Mouse (Mus musculus): Measurements from ENCODE around the gene Bicral. TPM values are rescaled to one million over a fixed set of nuclear protein-coding genes. Genes with fewer than 3 reads are reported as not detected.
A peak's percentile ranks its signal among the peaks of the same experiment; 100 is the strongest.

Bicral gene
- total and polyA plus RNA-seq, 2 experiments from 2014 or later: 7.0 to 31.6 TPM

GRCm38 (mm10) chr17:46877061-46877460 lies 18.8 kb upstream of the Bicral start:
- H3K36me3 ChIP-seq (ENCODE audit: insufficient read depth, low read length): no peaks in the 10 kb centered on the region; the same call in 1 of the 2 replicates
- TF ChIP-seq CTCF (IDR thresholded peaks at IDR 0.05): no peak
- H3K9me3 ChIP-seq (ENCODE audit: low read length): no peaks in the 10 kb centered on the region
- DNase-seq (ENCODE audit: low spot score) (no peak), ATAC-seq (ENCODE audit: low FRiP score) (no peak)
- H3K4me3 ChIP-seq (ENCODE audit: low read depth, low read length): no peak overlapping the region
- no peaks in the 10 kb centered on the region for H3K4me1 ChIP-seq (ENCODE audit: insufficient read depth, low read length)
- 73% methylated on average over 5 of the region's 5 CpGs for WGBS
- H3K9ac ChIP-seq (replicated peaks; ENCODE audit: low read length, poor library complexity, severe bottlenecking): no peak overlapping the region
- no peak overlapping the region for H3K4me2 ChIP-seq (ENCODE audit: low read depth, low read length, poor library complexity, severe bottlenecking)
- no peak overlapping the region for H3K27ac ChIP-seq (ENCODE audit: low read depth, low read length)
- H3K27me3 ChIP-seq (ENCODE audit: insufficient read depth, low read length): no peaks in the 10 kb centered on the region

GRCm38 (mm10) chr17:46876371-46876950 lies 18.2 kb upstream of the Bicral start:
- H3K9me3 ChIP-seq (ENCODE audit: low read length): no peaks in the 10 kb centered on the region
- 87% methylated on average over 8 of the region's 8 CpGs for WGBS
- no peak for TF ChIP-seq CTCF (IDR thresholded peaks at IDR 0.05)
- H3K36me3 ChIP-seq (ENCODE audit: insufficient read depth, low read length): no peaks in the 10 kb centered on the region; the same call in 1 of the 2 replicates
- H3K27ac ChIP-seq (ENCODE audit: low read depth, low read length): no peak overlapping the region
- H3K27me3 ChIP-seq (ENCODE audit: insufficient read depth, low read length): no peaks in the 10 kb centered on the region
- H3K9ac ChIP-seq (replicated peaks; ENCODE audit: low read length, poor library complexity, severe bottlenecking): no peak overlapping the region
- ATAC-seq (ENCODE audit: low FRiP score): no peak
- no peak overlapping the region for H3K4me2 ChIP-seq (ENCODE audit: low read depth, low read length, poor library complexity, severe bottlenecking)
- H3K4me3 ChIP-seq (ENCODE audit: low read depth, low read length): no peak overlapping the region
- no peaks in the 10 kb centered on the region for H3K4me1 ChIP-seq (ENCODE audit: insufficient read depth, low read length)
- no peak for DNase-seq (ENCODE audit: low spot score)

GRCm38 (mm10) chr17:46875626-46876025 lies 17.3 kb upstream of the Bicral start:
- peak; percentile 26; the same call in 1 of the 2 replicates for TF ChIP-seq CTCF (IDR thresholded peaks at IDR 0.05)
- H3K4me2 ChIP-seq (ENCODE audit: low read depth, low read length, poor library complexity, severe bottlenecking): no peak overlapping the region
- no peak overlapping the region for H3K27ac ChIP-seq (ENCODE audit: low read depth, low read length)
- no peak for ATAC-seq (ENCODE audit: low FRiP score)
- no peak overlapping the region for H3K4me3 ChIP-seq (ENCODE audit: low read depth, low read length)
- no peak overlapping the region for H3K9ac ChIP-seq (replicated peaks; ENCODE audit: low read length, poor library complexity, severe bottlenecking)
- DNase-seq (ENCODE audit: low spot score): no peak
- H3K9me3 ChIP-seq (ENCODE audit: low read length): no peaks in the 10 kb centered on the region
- H3K36me3 ChIP-seq (ENCODE audit: insufficient read depth, low read length): no peaks in the 10 kb centered on the region; the same call in 1 of the 2 replicates
- 67% methylated on average over 3 of the region's 3 CpGs for WGBS
- H3K4me1 ChIP-seq (ENCODE audit: insufficient read depth, low read length): no peaks in the 10 kb centered on the region
- H3K27me3 ChIP-seq (ENCODE audit: insufficient read depth, low read length): no peaks in the 10 kb centered on the region

GRCm38 (mm10) chr17:46874133-46874532 lies 15.9 kb upstream of the Bicral start:
- no peak overlapping the region for H3K4me2 ChIP-seq (ENCODE audit: low read depth, low read length, poor library complexity, severe bottlenecking)
- no peak for TF ChIP-seq CTCF (IDR thresholded peaks at IDR 0.05)
- no peaks in the 10 kb centered on the region; the same call in 1 of the 2 replicates for H3K36me3 ChIP-seq (ENCODE audit: insufficient read depth, low read length)
- no peak overlapping the region for H3K9ac ChIP-seq (replicated peaks; ENCODE audit: low read length, poor library complexity, severe bottlenecking)
- WGBS: 45% methylated on average over 10 of the region's 10 CpGs
- H3K27me3 ChIP-seq (ENCODE audit: insufficient read depth, low read length): no peaks in the 10 kb centered on the region
- DNase-seq (ENCODE audit: low spot score): no peak
- no peaks in the 10 kb centered on the region for H3K9me3 ChIP-seq (ENCODE audit: low read length)
- H3K4me1 ChIP-seq (ENCODE audit: insufficient read depth, low read length): no peaks in the 10 kb centered on the region
- no peak overlapping the region for H3K27ac ChIP-seq (ENCODE audit: low read depth, low read length)
- H3K4me3 ChIP-seq (ENCODE audit: low read depth, low read length): no peak overlapping the region
- ATAC-seq (ENCODE audit: low FRiP score): no peak

- Histone ChIP-seq H3K4me1 (ENCODE audit: insufficient read depth, low read length) (no peaks in the 10 kb centered on the region), H3K4me3 (ENCODE audit: low read depth, low read length) (no peak overlapping the region), H3K9me3 (ENCODE audit: low read length) (no peaks in the 10 kb centered on the region), H3K9ac (replicated peaks; ENCODE audit: low read length, poor library complexity, severe bottlenecking) (no peak overlapping the region), H3K27me3 (ENCODE audit: insufficient read depth, low read length) (no peaks in the 10 kb centered on the region), H3K4me2 (ENCODE audit: low read depth, low read length, poor library complexity, severe bottlenecking) (no peak overlapping the region), H3K36me3 (ENCODE audit: insufficient read depth, low read length) (no peaks in the 10 kb centered on the region; the same call in 1 of the 2 replicates), H3K27ac (ENCODE audit: low read depth, low read length) (no peak overlapping the region)
- ATAC-seq (ENCODE audit: low FRiP score): no peak
- 90% methylated on average over 7 of the region's 7 CpGs for WGBS
- TF ChIP-seq CTCF (IDR thresholded peaks at IDR 0.05): no peak
- DNase-seq (ENCODE audit: low spot score): no peak
Measured at GRCm38 (mm10) chr17:46872806-46873205, 14.5 kb upstream of the Bicral start.

GRCm38 (mm10) chr17:46870913-46871312 lies 12.6 kb upstream of the Bicral start:
- Histone ChIP-seq H3K27me3 (ENCODE audit: insufficient read depth, low read length) (no peaks in the 10 kb centered on the region), H3K9me3 (ENCODE audit: low read length) (no peaks in the 10 kb centered on the region), H3K36me3 (ENCODE audit: insufficient read depth, low read length) (no peaks in the 10 kb centered on the region; the same call in 1 of the 2 replicates), H3K27ac (ENCODE audit: low read depth, low read length) (no peak overlapping the region), H3K4me1 (ENCODE audit: insufficient read depth, low read length) (no peaks in the 10 kb centered on the region), H3K9ac (replicated peaks; ENCODE audit: low read length, poor library complexity, severe bottlenecking) (no peak overlapping the region), H3K4me3 (ENCODE audit: low read depth, low read length) (no peak overlapping the region), H3K4me2 (ENCODE audit: low read depth, low read length, poor library complexity, severe bottlenecking) (no peak overlapping the region)
- DNase-seq (ENCODE audit: low spot score) (no peak), ATAC-seq (ENCODE audit: low FRiP score) (no peak)
- TF ChIP-seq CTCF (IDR thresholded peaks at IDR 0.05): no peak
- 67% methylated on average over 1 of the region's 1 CpGs for WGBS
